Mouse (Mus musculus) testis, adult 2 months (tissue): ENCODE results near the gene 4930404N11Rik.
A peak's percentile ranks its signal among the peaks of the same experiment; 100 is the strongest.

Experiments
- CTCF ChIP-seq: fragments of 200-500 bp; IDR thresholded peaks from 2 replicates; pipeline ENCODE4 v1.5.1; 2012; ENCODE audit warnings: low read depth, mild to moderate bottlenecking, inconsistent platforms, low read length, moderate library complexity; ENCODE audit not compliant: control insufficient read depth, insufficient read depth, insufficient replicate concordance
- POLR2A ChIP-seq: fragments of 200-500 bp; IDR thresholded peaks from 2 replicates; pipeline ENCODE4 v1.6.1; 2012; ENCODE audit warnings: low read depth, mild to moderate bottlenecking, inconsistent platforms, low read length, moderate library complexity; ENCODE audit not compliant: control insufficient read depth

GRCm38 (mm10) chr10:81378553-81379182, 13.1 kb upstream of the 4930404N11Rik start:
- TF ChIP-seq CTCF (no peak), POLR2A (peak; percentile 54)
